8 mouse cellular contexts compared by ENCODE assay signal in the genomic region with DNA sequence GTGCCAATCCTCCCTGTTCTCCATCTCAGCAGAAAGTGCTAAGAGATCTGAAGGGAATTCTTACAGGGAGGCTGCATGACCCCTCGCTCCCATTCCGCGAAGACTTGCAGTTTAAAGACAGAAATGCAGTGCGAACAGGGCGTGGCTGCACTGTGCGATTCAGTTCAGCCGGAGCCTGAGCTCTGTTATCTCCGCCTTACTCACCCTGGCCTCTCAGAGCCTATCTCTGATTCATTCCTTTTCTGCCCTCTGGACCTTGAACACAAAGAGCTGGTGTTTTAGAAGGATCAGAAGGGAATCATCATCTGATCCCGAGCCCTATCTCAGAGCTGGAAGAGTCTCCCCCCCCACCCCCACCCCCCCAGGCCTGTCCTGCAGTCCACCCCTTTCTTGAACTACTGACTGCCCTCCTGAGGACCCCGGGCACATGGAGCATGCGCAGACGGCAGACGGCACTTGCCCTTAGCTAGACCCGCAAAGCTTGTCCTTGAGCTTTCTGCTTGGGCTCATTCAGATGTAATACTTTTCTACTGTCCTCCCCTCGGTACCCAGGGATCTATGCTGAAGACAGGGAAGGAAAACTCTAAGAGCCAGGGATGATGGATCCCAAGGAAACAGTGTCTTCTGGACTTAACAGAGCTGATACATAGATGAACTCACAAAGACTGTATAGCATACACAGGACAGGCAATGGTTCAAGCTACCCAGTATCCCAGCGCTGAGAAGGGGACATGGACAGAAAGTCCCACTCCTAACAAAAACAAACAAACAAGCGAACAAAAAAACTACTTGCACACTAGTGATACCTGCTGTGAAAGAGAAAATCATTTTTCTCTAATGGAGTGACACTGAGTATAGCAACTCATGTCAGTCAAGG. TPM values are rescaled to one million over a fixed set of nuclear protein-coding genes. Genes with fewer than 3 reads are reported as not detected.
DNase-seq lines count a peak whose midpoint lies in the region; ATAC-seq lines count a peak whose summit lies in the region.

No protein-coding gene starts in this region.

- peak overlapping the region; percentile 14; the same call in 1 of the 2 replicates for H3K4me2 ChIP-seq in hindbrain, embryonic 11.5 days (replicated peaks; ENCODE audit: low read depth, low read length)
- peak overlapping the region; percentile 76 for H3K4me2 ChIP-seq in lung, embryonic 16.5 days (ENCODE audit: low read depth, low read length)
- H3K4me2 ChIP-seq in stomach, embryonic 14.5 days (replicated peaks; ENCODE audit: low read depth, low read length), result peak overlapping the region; percentile 45

- H3K9me3 ChIP-seq in hindbrain, embryonic 11.5 days (ENCODE audit: control insufficient read depth, low read length), result no peaks in the 10 kb centered on the region
- H3K9me3 ChIP-seq in lung, embryonic 16.5 days (ENCODE audit: control insufficient read depth, low read length), result no peaks in the 10 kb centered on the region
- no peaks in the 10 kb centered on the region for H3K9me3 ChIP-seq in stomach, embryonic 14.5 days (ENCODE audit: control insufficient read depth, low read depth, low read length)

- 39% methylated on average over 17 of the region's 17 CpGs for WGBS in hindbrain, embryonic 11.5 days
- 19% methylated on average over 17 of the region's 17 CpGs for WGBS in lung, embryonic 16.5 days
- 29% methylated on average over 17 of the region's 17 CpGs for WGBS in stomach, embryonic 14.5 days

- no peaks in the 10 kb centered on the region for H3K36me3 ChIP-seq in hindbrain, embryonic 11.5 days (ENCODE audit: control insufficient read depth, insufficient read depth, low read length)
- no peaks in the 10 kb centered on the region for H3K36me3 ChIP-seq in lung, embryonic 16.5 days (ENCODE audit: control insufficient read depth, insufficient read depth, low read length)
- H3K36me3 ChIP-seq in stomach, embryonic 14.5 days (ENCODE audit: control insufficient read depth, insufficient read depth, low read length), result no peaks in the 10 kb centered on the region

- no peak overlapping the region for H3K4me3 ChIP-seq in hindbrain, embryonic 11.5 days (ENCODE audit: low read depth, low read length)
- peak overlapping the region; percentile 42 for H3K4me3 ChIP-seq in lung, embryonic 16.5 days (ENCODE audit: low read length)
- H3K4me3 ChIP-seq in stomach, embryonic 14.5 days (ENCODE audit: low read depth, low read length), result peak overlapping the region; percentile 23

- peak; percentile 4 to 9 for DNase-seq in cerebellum, postnatal 10 days
- DNase-seq in cerebellum, postnatal 25 days, result no peak
- peak; percentile 32 for DNase-seq in hindbrain, embryonic 11.5 days (ENCODE audit: low spot score)
- DNase-seq in cerebellum, adult 8-10 months, result no peak
- no peak for DNase-seq in right cerebral cortex, postnatal 36 days (ENCODE audit: low spot score in 2 of 2)

- peak; percentile 55 for ATAC-seq in common myeloid progenitor, adult 5-6 weeks (replicated peaks; ENCODE audit: low read depth, poor library complexity, severe bottlenecking)
- ATAC-seq in hindbrain, embryonic 11.5 days (ENCODE audit: low FRiP score), result peak; percentile 69
- ATAC-seq in lung, embryonic 16.5 days (ENCODE audit: low read depth), result peak; percentile 86
- ATAC-seq in stomach, embryonic 14.5 days (ENCODE audit: insufficient number of reproducible peaks, insufficient read depth, low FRiP score, low read depth), result peak; percentile 90

- no peak overlapping the region for H3K9ac ChIP-seq in hindbrain, embryonic 11.5 days (ENCODE audit: low read depth, low read length)
- peak overlapping the region; percentile 52; the same call in 1 of the 2 replicates for H3K9ac ChIP-seq in lung, embryonic 16.5 days (ENCODE audit: low read length)
- no peak overlapping the region for H3K9ac ChIP-seq in stomach, embryonic 14.5 days (replicated peaks; ENCODE audit: low read depth, low read length)

- H3K27me3 ChIP-seq in hindbrain, embryonic 11.5 days (ENCODE audit: control insufficient read depth, insufficient read depth, low read length), result no peaks in the 10 kb centered on the region
- no peaks in the 10 kb centered on the region for H3K27me3 ChIP-seq in lung, embryonic 16.5 days (ENCODE audit: control insufficient read depth, insufficient read depth, low read depth, low read length)
- no peaks in the 10 kb centered on the region for H3K27me3 ChIP-seq in stomach, embryonic 14.5 days (ENCODE audit: control insufficient read depth, insufficient read depth, low read length)

- H3K27ac ChIP-seq in hindbrain, embryonic 11.5 days (ENCODE audit: low read depth, low read length), result no peak overlapping the region
- no peak overlapping the region for H3K27ac ChIP-seq in lung, embryonic 16.5 days (ENCODE audit: low read length)
- H3K27ac ChIP-seq in stomach, embryonic 14.5 days (ENCODE audit: low read length), result no peak overlapping the region

- H3K4me1 ChIP-seq in hindbrain, embryonic 11.5 days (replicated peaks; ENCODE audit: control insufficient read depth, insufficient read depth, low read length), result no peaks in the 10 kb centered on the region
- H3K4me1 ChIP-seq in lung, embryonic 16.5 days (replicated peaks; ENCODE audit: control insufficient read depth, insufficient read depth, low read length), result no peaks in the 10 kb centered on the region
- H3K4me1 ChIP-seq in stomach, embryonic 14.5 days (ENCODE audit: control insufficient read depth, insufficient read depth, low read length), result no peaks in the 10 kb centered on the region

RNA-seq across cellular contexts. Expression of a gene that starts 48.4 kb away (rescaled TPM):
- 147 and 172 TPM in 2 replicates for total RNA-seq in common myeloid progenitor, adult 5-6 weeks (2017)
- polyA plus RNA-seq in hindbrain, embryonic 11.5 days (2014; fragmentation: Nextera tagmentation; extraction: Ambion mirVana), result 87.2 and 97.2 TPM in 2 replicates
- 99.4 and 104 TPM in 2 replicates for polyA plus RNA-seq in lung, embryonic 16.5 days (2015; fragmentation: Nextera tagmentation; extraction: Ambion mirVana)
- polyA plus RNA-seq in stomach, embryonic 14.5 days (2014; fragmentation: Nextera tagmentation; extraction: Ambion mirVana), result 132 and 140 TPM in 2 replicates

Comparison
In these comparisons a context has a peak if more than half of its experiments do, and no peak if none do; other contexts are left out.
1. DNase-seq: peak in cerebellum, postnatal 10 days (2 of 2) and hindbrain, embryonic 11.5 days (single experiment); none in cerebellum, postnatal 25 days (0 of 2), cerebellum, adult 8-10 months (single experiment) and right cerebral cortex, postnatal 36 days (0 of 2).
2. H3K4me2 ChIP-seq: peak in every context shown above with its lines; median percentile 76 in lung, embryonic 16.5 days; 45 in stomach, embryonic 14.5 days; 14 in hindbrain, embryonic 11.5 days.
3. Peak in every context shown above with its lines, with median percentiles within 50 percentile points of each other: ATAC-seq.